Mouse (Mus musculus) erythroblast, embryonic 14.5 days (primary cell): ENCODE results near the gene Fibin.

Source experiments
- GATA1 ChIP-seq: IDR thresholded peaks from 2 replicates; pipeline ENCODE4 v1.6.1; 2012; ENCODE audit warnings: low read length, inconsistent platforms, mixed read lengths
- TAL1 ChIP-seq: IDR thresholded peaks from 3 replicates; pipeline ENCODE4 v1.6.1; 2012; ENCODE audit warnings: low read length, inconsistent platforms, mixed read lengths

- TF ChIP-seq GATA1 (no peak), TAL1 (no peak)
Observed at GRCm38 (mm10) chr2:110328953-110329352, 34.0 kb downstream of the Fibin start.
